ENCODE assay signal across 16 mouse cellular contexts in the genomic region with DNA sequence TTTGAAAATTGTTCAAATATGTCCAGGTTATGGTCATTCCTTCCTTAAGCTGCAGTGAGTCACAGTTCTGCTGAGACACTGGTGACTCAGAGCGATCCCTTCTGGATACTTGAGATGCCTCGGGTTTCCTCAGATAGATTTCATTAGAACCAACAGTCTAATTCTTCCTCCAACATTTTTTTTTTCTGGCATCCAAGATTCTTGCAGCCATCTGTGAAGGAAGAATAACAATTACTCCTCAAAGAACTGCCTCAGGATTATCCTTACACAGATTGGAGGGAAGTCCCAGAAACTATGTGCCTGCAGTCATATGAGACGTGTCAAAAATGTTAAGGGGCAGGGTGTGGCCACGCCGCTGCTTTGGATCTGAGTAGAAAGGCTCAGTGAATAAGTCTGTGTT.
A peak's percentile ranks its signal among the peaks of the same experiment; 100 is the strongest.
DNase-seq lines count a peak whose midpoint lies in the region; ATAC-seq and TF ChIP-seq lines count a peak whose summit lies in the region.
"Had no signal": no experiment of that assay in that cellular context is flagged by ENCODE, and none has a peak within 500 bp of the region (broad histone marks: within the 10 kb centered on the region; RNA-seq: fewer than 3 reads in every experiment).

No protein-coding gene starts in this region.

- no peak for TF ChIP-seq EP300 in stomach, postnatal 0 days (optimal IDR thresholded peaks at IDR 0.05)
- no peak for TF ChIP-seq EP300 in liver, postnatal 0 days (IDR thresholded peaks at IDR 0.05; ENCODE audit: low read depth)

- no peak overlapping the region for H3K9ac ChIP-seq in stomach, postnatal 0 days (ENCODE audit: low read length)
- no peak overlapping the region for H3K9ac ChIP-seq in liver, postnatal 0 days (replicated peaks)
- H3K9ac ChIP-seq: liver, embryonic 13.5 days; midbrain, embryonic 13.5 days; neural tube, embryonic 12.5 days had no signal

- H3K4me2 ChIP-seq in stomach, postnatal 0 days (replicated peaks; ENCODE audit: low read depth): no peak overlapping the region
- no peak overlapping the region for H3K4me2 ChIP-seq in liver, postnatal 0 days (ENCODE audit: low read depth, low read length)
- H3K4me2 ChIP-seq: liver, embryonic 13.5 days; midbrain, embryonic 13.5 days; neural tube, embryonic 12.5 days had no signal

- DNase-seq in gastrocnemius, adult 18-20 months (ENCODE audit: low spot score): peak; percentile 28
- DNase-seq in gastrocnemius, postnatal 14 days: no peak
- DNase-seq in lung, adult 18-20 months: peak; percentile 31 to 50
- no peak for DNase-seq in lung, adult 2 months
- DNase-seq in skeletal muscle tissue, adult 2 months (ENCODE audit: low read depth, low spot score): peak; percentile 43
- no peak for DNase-seq in stomach, postnatal 0 days (ENCODE audit: low spot score)
- DNase-seq in liver, postnatal 0 days: no peak
- DNase-seq: cerebellum, postnatal 10 days; heart, adult 18-20 months; kidney, adult 18-20 months; liver, embryonic 13.5 days; right cerebral cortex, postnatal 14 days had no signal

- no peaks in the 10 kb centered on the region for H3K36me3 ChIP-seq in stomach, postnatal 0 days (ENCODE audit: control insufficient read depth, insufficient read depth, low read length)
- H3K36me3 ChIP-seq in liver, postnatal 0 days (replicated peaks; ENCODE audit: insufficient read depth, low read length): no peaks in the 10 kb centered on the region
- H3K36me3 ChIP-seq: liver, embryonic 13.5 days; midbrain, embryonic 13.5 days; neural tube, embryonic 12.5 days had no signal

- no peak for TF ChIP-seq CTCF in lung, adult 2 months (IDR thresholded peaks at IDR 0.05; ENCODE audit: insufficient read depth, low read length)
- TF ChIP-seq CTCF in stomach, postnatal 0 days (IDR thresholded peaks at IDR 0.05; ENCODE audit: low read depth): no peak
- TF ChIP-seq CTCF in liver, postnatal 0 days (IDR thresholded peaks at IDR 0.05; ENCODE audit: low read depth): no peak

- intact Hi-C loops in gastrocnemius, postnatal 14 days (cut with DNase I; ENCODE audit: low total_unique reads): no loop called here

- no peak for ATAC-seq in stomach, postnatal 0 days (ENCODE audit: low FRiP score, low TSS enrichment)
- no peak for ATAC-seq in liver, postnatal 0 days
- ATAC-seq: midbrain, embryonic 13.5 days had no signal

- WGBS in lung, adult 2 months: 42% methylated on average over 5 of the region's 5 CpGs
- 27% methylated on average over 5 of the region's 5 CpGs for WGBS in stomach, postnatal 0 days
- 70% methylated on average over 5 of the region's 5 CpGs for WGBS in liver, postnatal 0 days (ENCODE audit: insufficient replicate concordance)

- 0 out of 2 replicates have a peak overlapping the region, but pooled peaks have one; percentile 30 for H3K27ac ChIP-seq in brown adipose tissue, adult 24 weeks (replicated peaks; ENCODE audit: low read depth, low read length)
- H3K27ac ChIP-seq in stomach, postnatal 0 days (replicated peaks): no peak overlapping the region
- H3K27ac ChIP-seq in liver, postnatal 0 days (ENCODE audit: low read depth): no peak overlapping the region
- H3K27ac ChIP-seq: liver, embryonic 13.5 days; midbrain, embryonic 13.5 days; neural tube, embryonic 12.5 days had no signal

- H3K9me3 ChIP-seq in stomach, postnatal 0 days (ENCODE audit: control insufficient read depth, low read length): no peaks in the 10 kb centered on the region
- no peaks in the 10 kb centered on the region for H3K9me3 ChIP-seq in liver, postnatal 0 days (ENCODE audit: low read length)
- H3K9me3 ChIP-seq: liver, embryonic 13.5 days; midbrain, embryonic 13.5 days; neural tube, embryonic 12.5 days had no signal

- H3K4me1 ChIP-seq in lung, adult 2 months (ENCODE audit: control insufficient read depth, insufficient read depth, low read length): no peaks in the 10 kb centered on the region
- H3K4me1 ChIP-seq in brown adipose tissue, adult 24 weeks (ENCODE audit: control insufficient read depth, insufficient read depth, insufficient read length, low read length): no peaks in the 10 kb centered on the region; the same call in 1 of the 2 replicates
- H3K4me1 ChIP-seq in stomach, postnatal 0 days (replicated peaks; ENCODE audit: control insufficient read depth, insufficient read depth): no peaks in the 10 kb centered on the region
- no peaks in the 10 kb centered on the region for H3K4me1 ChIP-seq in liver, postnatal 0 days (ENCODE audit: insufficient read depth)
- H3K4me1 ChIP-seq: liver, embryonic 13.5 days; midbrain, embryonic 13.5 days had no signal

- no peak overlapping the region for H3K4me3 ChIP-seq in lung, adult 2 months (replicated peaks; ENCODE audit: extremely low read depth, low read depth, low read length)
- H3K4me3 ChIP-seq in brown adipose tissue, adult 24 weeks (ENCODE audit: insufficient read depth, low read depth, low read length): no peak overlapping the region
- no peak overlapping the region for H3K4me3 ChIP-seq in stomach, postnatal 0 days (ENCODE audit: low read depth, low read length)
- no peak overlapping the region for H3K4me3 ChIP-seq in liver, postnatal 0 days (ENCODE audit: low read depth, low read length)
- H3K4me3 ChIP-seq: liver, embryonic 13.5 days; midbrain, embryonic 13.5 days; neural tube, embryonic 12.5 days had no signal

- no peaks in the 10 kb centered on the region for H3K27me3 ChIP-seq in stomach, postnatal 0 days (ENCODE audit: control insufficient read depth, insufficient read depth, low read length)
- no peaks in the 10 kb centered on the region for H3K27me3 ChIP-seq in liver, postnatal 0 days (ENCODE audit: insufficient read depth, low read length)
- H3K27me3 ChIP-seq: CH12.LX; liver, embryonic 13.5 days; midbrain, embryonic 13.5 days; neural tube, embryonic 12.5 days had no signal

- no peak for TF ChIP-seq POLR2A in lung, adult 2 months (IDR thresholded peaks at IDR 0.05; ENCODE audit: borderline replicate concordance, extremely low read depth, low read depth, low read length)

Comparison
In these comparisons a context has a peak if more than half of its experiments do, and no peak if none do; other contexts are left out.
1. DNase-seq: peak in gastrocnemius, adult 18-20 months (single experiment), lung, adult 18-20 months (2 of 2) and skeletal muscle tissue, adult 2 months (single experiment); none in gastrocnemius, postnatal 14 days (single experiment), lung, adult 2 months (single experiment), stomach, postnatal 0 days (single experiment) and liver, postnatal 0 days (single experiment).